Mouse (Mus musculus): ENCODE measurements at regions not wholly inside any gene's neighbourhood (a gene's known extent, or its start where the extent isn't known, plus 50 kb on each side); places are given as distances from the start of the nearest gene placed in this dataset.

- DNase-seq (ENCODE audit: low read depth, low spot score): no peak
These were observed 93.6 kb upstream of the Trpm1 start for GRCm38 (mm10) chr7:64060051-64060450.

DNA sequence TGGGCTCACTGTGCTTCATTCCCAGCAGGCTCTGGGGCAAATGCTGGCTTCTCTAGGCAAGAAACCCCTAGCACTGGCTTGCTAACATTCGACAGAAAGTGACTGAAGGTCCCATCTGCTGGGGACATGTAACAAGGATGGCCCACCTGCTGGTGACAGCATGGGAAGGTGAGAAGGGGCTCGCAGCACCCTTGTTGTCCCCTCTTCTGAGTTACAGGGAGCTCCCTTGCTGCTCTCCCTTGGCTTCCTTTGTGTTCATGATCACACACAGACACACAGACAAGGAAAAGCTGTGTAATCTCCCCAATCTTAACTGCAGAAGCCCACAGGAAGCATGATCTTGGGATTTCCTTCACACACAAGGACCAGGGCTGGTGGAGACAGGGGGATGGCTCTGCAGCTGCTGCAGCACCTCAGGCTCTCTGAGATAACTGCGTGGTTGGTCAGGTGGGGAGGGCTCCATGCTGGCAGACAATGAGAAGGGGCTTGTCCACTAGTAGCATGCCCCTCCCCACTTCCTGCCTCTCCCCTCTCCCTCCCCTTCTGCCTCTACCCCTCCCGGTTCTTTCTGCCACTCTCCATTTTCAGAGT is 95.3 kb upstream of the Trpm1 start:
- no peak for DNase-seq (ENCODE audit: low read depth, low spot score)

- DNase-seq (ENCODE audit: low read depth, low spot score): no peak
These were observed 95.8 kb upstream of the Trpm1 start for GRCm38 (mm10) chr7:64057873-64058272.

DNA sequence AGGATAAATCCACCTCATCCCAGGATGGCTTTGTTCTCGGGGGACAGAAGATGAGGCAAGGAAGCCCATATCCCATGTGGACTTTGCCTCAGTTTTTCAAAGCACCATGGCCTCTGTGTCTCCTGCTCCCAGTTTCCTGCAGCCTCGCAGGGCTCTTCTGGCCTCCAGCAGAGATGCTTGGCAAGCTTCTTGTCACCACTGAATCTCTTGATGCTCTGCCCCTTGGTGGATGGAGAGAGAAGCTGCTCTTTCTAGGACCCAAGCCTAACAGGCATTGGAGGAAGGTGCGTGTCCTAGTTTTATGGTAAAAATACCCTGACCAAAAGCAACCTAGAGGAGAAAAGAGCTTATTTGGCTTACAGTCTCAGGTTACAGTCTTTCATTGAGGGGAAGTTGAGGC is 97.1 kb upstream of the Trpm1 start:
- no peak for DNase-seq (ENCODE audit: low read depth, low spot score)

DNA sequence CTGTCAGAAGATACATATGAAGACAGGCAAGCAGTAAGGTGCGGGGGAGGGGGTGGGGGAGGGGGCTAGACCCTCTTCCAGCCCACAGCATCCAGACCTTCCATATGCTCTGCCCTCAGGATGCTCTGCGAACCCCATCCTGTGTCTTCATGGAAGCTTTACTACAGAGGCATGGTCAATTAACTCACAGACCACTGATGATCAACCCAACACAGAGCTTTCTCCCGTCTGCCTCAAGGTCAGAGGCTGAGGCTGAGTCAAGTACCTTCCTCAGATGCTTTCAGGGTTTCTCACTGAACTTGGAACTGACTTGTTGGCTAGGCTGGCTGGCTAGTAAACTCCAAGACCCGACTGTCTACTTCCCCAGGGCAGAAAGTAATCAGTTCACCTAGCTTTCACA is 98.6 kb upstream of the Trpm1 start:
- DNase-seq (ENCODE audit: low read depth, low spot score): no peak

DNA sequence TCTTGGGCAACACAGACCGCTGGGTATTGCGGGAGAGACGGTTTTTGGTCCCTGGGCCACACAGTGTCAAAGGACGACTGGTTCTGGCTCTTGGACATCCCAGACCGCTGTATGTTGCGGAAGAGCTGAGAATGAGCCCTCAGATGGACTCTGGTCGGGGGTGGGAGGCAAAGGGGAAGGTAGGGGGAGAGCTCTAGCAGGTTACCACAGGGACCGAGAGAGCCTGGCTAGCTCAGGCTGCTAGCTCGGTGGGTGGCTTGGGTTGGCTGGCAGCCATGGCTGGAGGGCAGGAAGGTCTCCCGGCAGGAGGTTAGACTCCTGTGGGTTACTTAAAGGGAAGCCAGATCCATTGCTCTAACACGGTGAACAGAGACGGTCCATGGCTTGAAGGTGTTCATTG is 99.9 kb upstream of the Trpm1 start:
- DNase-seq (ENCODE audit: low read depth, low spot score): no peak

DNA sequence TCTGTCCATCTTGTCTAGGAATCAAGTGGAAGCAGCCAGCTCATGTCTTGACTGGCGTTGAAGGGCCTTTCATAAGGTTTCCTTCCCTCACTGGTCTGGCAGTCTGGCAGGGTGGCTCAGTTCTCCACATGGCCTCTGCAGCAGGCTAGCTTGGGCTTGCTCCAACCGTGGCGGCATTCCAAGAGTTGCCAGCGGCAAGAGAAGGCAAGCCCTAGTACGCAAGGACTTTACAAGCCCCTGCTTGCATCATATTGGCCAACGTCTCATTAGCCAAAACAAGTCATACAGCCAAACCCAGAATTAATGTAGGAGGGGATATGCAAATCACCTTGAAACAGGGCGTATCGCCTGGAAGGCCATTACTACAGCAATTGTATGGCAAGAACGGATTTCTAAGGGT is 101.2 kb upstream of the Trpm1 start:
- no peak for DNase-seq (ENCODE audit: low read depth, low spot score)

DNA sequence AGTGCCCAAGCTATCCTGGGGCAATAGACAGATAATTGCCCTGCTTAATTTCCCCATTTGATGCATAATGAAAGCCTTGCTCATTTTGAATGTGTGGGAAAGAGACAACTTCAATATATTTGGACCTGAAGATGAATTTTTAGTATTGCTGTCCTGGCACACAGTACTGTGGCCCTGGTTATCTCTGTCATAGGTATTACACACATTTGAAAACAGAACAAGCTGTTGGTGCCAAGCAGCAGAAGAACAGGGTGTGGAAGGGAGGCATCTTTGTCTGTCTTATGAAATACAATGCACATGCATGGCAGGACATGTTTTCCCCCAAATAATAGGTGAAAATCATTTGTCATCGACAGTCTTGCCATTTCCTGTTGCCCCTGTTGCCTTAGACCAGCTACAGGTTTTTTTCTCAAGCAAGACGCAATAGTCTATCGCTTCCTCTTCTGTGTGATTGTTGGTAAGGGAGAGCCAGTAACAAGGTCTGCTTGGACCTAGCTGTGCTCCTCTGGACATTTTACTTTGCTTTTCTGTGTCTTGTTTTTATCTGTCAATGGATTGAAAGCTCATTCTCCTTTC is 102.7 kb upstream of the Trpm1 start:
- DNase-seq (ENCODE audit: low read depth, low spot score): no peak

GRCm38 (mm10) chr7:64050246-64050645 is 103.4 kb upstream of the Trpm1 start:
- no peak for DNase-seq (ENCODE audit: low read depth, low spot score)

DNA sequence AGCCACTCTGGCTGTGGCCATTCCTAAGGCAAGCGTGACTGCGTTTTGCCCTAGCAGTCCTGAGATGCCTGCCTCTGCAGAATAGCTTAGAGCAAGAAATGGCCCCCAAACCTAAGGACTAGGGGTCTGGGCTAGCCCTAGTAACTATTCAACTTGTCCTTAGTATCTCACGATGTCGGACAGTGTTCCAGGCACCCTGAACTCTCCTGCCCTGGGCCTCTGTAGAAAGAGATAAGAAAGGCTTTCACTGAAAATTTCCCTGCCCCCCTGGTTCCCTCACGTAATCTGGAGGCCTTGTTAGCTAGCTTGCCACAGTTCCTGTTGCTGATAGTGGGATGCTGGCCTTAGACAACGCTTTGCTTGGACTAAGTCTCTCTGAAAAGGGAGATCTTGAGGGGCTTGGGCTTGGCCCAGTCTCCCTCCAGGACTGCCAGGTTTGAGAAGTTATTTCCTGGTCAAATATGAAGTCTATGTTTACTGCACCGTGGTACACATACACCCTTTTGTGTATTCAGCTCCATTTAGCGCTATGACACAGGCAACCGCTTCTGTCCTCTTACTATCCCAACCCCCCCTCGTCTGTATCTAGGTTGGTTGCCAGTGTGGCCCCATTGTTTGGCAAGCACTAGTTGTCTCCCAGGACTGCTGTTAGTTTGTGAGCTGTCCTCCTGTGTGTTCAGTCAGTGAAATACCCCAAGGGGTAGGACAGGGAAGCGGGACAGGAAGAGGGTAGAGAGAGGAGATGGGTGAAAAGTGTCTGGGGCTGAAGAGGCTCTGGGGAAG is 104.3 kb upstream of the Trpm1 start:
- DNase-seq (ENCODE audit: low read depth, low spot score): no peak

GRCm38 (mm10) chr7:64048452-64049182 is 105.0 kb upstream of the Trpm1 start:
- no peak for DNase-seq (ENCODE audit: low read depth, low spot score)

DNA sequence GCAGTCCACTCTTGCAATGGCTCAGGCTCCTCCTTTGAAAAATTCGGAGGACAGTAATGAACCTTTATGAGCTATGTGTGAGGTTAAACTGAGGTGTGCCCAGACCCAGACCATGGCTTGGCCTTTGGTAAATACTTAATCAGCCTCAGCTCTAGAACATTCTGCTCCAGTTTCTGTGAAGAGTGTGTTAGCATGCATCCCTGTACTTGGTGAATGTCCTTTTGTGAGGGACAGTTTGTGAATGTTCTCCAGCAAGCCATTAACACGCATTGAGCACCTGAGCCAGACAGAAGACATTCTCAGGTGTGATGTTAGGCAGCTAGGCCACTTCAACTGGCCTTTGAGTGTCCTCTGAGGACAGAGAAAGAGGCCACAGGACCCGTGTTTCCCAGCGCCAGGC is 105.8 kb upstream of the Trpm1 start:
- DNase-seq (ENCODE audit: low read depth, low spot score): no peak

- DNase-seq (ENCODE audit: low read depth, low spot score): no peak
These were observed 106.6 kb upstream of the Klf13 start for GRCm38 (mm10) chr7:64045292-64045691.

- DNase-seq (ENCODE audit: low read depth, low spot score): no peak
These were observed 104.3 kb upstream of the Klf13 start for GRCm38 (mm10) chr7:64042978-64043377.

GRCm38 (mm10) chr7:64041303-64041702 is 102.6 kb upstream of the Klf13 start:
- no peak for DNase-seq (ENCODE audit: low read depth, low spot score)

DNA sequence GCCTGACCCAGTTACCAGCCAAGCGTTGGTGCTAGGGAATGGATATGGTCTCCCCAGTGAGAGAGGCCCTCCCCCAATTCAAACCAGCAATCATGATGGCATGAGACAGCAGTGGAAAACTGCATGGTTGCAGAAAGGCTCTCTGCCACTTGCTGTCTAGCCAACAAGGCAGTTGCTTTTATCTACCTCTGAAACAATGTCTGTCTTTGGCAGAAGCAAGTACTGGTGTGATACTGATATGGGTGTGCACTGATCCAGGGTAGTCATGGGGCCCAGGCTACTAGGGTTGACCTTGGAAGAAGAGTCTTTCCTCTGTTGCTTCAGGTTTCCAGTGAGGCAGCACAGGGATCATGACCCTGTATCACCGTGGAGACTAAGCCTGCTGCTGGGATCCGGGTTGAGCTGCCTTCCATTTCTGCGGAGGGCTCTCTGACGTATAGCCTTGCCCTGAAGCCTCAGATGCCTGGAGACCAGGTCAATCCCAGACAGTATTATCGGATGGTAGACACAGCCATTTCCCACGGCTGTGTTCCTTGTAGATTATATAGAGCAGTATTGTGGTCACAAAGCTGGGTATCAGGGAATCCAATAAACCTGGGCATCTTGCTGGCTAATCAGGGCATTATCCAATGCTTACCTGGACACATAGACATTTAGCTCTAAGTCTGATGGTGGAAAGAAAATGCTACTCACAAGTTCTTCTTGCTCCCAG is 101.5 kb upstream of the Klf13 start:
- DNase-seq (ENCODE audit: low read depth, low spot score): no peak

DNA sequence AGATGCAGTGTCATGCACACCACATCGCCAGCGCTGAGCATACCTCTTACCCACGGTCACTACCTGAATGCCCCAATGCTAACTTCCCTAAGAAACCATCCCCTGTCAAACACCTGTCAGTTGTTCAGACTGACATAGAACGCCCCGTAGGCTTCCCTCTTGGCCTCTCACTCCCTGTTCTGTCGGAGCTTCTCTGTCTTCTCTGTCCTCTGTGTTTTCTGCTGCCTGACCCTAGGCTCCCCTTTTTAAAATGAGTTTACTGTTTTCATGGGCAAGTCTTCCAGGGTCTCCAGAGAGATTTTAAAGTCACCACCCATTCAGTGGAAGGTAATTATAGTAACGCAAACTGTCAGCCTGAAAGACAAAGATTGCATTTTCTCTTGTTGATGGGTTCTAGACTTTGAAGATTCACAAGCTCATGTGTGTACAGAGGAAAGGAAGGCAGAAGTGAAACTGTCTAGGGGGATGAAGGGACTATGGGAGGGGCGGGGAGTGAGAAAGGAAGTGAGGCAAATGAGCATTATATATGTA is 99.1 kb upstream of the Klf13 start:
- no peak for DNase-seq (ENCODE audit: low read depth, low spot score)

DNA sequence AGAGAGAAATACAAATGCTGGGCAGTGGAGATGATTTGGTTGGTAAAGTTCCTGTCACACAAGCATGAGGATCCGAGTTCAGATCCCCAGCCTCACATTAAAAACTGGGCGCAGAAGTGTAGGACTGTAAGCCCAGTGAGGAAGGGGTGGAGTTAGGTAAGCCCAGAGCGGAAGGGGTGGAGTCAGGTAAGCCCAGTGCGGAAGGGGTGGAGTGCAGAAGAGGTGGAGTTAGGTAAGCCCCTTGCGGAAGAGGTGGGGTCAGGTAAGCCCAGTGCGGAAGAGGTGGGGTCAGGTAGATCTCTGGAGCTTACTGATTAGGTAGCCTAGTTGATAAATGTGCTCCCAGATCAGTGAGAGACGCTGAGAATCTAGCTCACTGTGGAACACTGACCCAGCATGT is 97.4 kb upstream of the Klf13 start:
- DNase-seq (ENCODE audit: low read depth, low spot score): no peak

DNA sequence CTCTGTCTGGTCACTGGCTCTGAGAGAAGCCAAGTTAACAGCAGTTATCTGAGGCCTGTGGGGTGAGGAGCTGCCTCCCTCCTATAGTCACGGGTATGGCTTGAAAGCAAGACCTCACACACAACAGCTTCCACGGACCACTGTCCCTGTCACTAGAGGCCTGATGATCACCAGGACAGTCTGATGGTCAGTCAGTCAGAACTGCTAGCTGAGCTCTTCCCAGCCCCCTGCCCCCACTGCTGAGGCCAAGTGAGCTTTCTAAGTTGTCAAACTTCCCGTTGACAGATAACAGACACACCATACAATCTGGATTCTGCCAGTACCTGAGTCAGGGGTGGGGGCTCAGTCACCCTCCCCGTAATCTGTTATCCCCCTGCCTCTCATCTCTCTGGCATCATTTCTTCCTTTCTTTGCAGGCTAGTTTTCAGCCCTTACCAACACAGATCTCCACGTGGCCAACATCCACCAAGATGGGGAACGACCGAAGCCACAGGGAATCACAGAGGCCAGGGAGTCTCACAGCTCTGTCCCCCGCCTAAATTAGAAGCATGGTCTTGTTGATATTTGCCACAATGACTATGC is 96.4 kb upstream of the Klf13 start:
- DNase-seq (ENCODE audit: low read depth, low spot score): no peak

DNA sequence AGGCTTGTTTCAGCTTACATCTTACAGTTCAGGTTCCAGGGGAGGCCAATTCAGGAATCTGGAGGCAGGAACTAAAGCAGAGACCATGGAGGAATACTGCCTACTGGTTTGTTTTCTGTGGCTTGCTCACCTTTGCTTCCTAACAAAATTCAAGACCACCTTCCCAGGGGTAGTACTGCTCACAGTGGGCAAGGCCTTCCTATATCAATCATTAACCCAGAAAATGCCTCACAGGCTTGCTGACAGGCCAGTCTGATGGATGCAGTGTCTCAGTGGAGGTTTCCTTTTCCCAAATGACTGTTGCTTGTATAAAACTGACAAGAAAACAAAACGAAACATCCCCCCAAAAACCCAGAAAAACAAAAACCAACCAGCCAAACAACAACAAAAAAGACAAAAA is 95.8 kb upstream of the Klf13 start:
- DNase-seq (ENCODE audit: low read depth, low spot score): no peak

GRCm38 (mm10) chr7:64033388-64033787 is 94.7 kb upstream of the Klf13 start:
- DNase-seq (ENCODE audit: low read depth, low spot score): no peak
